10 mouse cellular contexts compared by ENCODE assay signal in genomic region chr13:54412236-54412635, GRCm38 (mm10). TPM values are rescaled to one million over a fixed set of nuclear protein-coding genes. Genes with fewer than 3 reads are reported as not detected.
DNase-seq lines count a peak whose midpoint lies in the region; ATAC-seq and TF ChIP-seq lines count a peak whose summit lies in the region.
"Had no signal": no experiment of that assay in that cellular context is flagged by ENCODE, and none has a peak within 500 bp of the region (broad histone marks: within the 10 kb centered on the region; RNA-seq: fewer than 3 reads in every experiment).

No protein-coding gene starts in this region.

- no peak overlapping the region for H3K9ac ChIP-seq in forebrain, embryonic 12.5 days
- no peak overlapping the region for H3K9ac ChIP-seq in lung, postnatal 0 days (replicated peaks; ENCODE audit: low read depth)
- H3K9ac ChIP-seq in hindbrain, postnatal 0 days (replicated peaks; ENCODE audit: low read length): no peak overlapping the region

- no peak for TF ChIP-seq POLR2A in thymus, adult 2 months (IDR thresholded peaks at IDR 0.05; ENCODE audit: control insufficient read depth, extremely low read depth, insufficient read depth, low read length, poor library complexity)

- no peak overlapping the region for H3K4me2 ChIP-seq in forebrain, embryonic 12.5 days
- no peak overlapping the region for H3K4me2 ChIP-seq in lung, postnatal 0 days (replicated peaks; ENCODE audit: low read depth, low read length)
- H3K4me2 ChIP-seq in hindbrain, postnatal 0 days (ENCODE audit: low read depth, low read length): no peak overlapping the region

- H3K9me3 ChIP-seq in forebrain, embryonic 12.5 days: no peaks in the 10 kb centered on the region
- no peaks in the 10 kb centered on the region for H3K9me3 ChIP-seq in forebrain, embryonic 10.5 days
- H3K9me3 ChIP-seq in lung, postnatal 0 days (ENCODE audit: low read length): no peaks in the 10 kb centered on the region
- H3K9me3 ChIP-seq in hindbrain, postnatal 0 days (ENCODE audit: low read length): no peaks in the 10 kb centered on the region

- H3K4me3 ChIP-seq in forebrain, embryonic 12.5 days (replicated peaks): no peak overlapping the region
- H3K4me3 ChIP-seq in forebrain, embryonic 10.5 days: no peak overlapping the region
- no peak overlapping the region for H3K4me3 ChIP-seq in lung, postnatal 0 days (ENCODE audit: low read depth, low read length)
- no peak overlapping the region for H3K4me3 ChIP-seq in hindbrain, postnatal 0 days (ENCODE audit: low read length)
- no peak overlapping the region for H3K4me3 ChIP-seq in thymus, adult 2 months (ENCODE audit: control insufficient read depth, insufficient read depth, low read length)

- no peaks in the 10 kb centered on the region for H3K27me3 ChIP-seq in forebrain, embryonic 12.5 days
- no peaks in the 10 kb centered on the region for H3K27me3 ChIP-seq in forebrain, embryonic 10.5 days (ENCODE audit: poor library complexity, severe bottlenecking)
- H3K27me3 ChIP-seq in lung, postnatal 0 days (replicated peaks; ENCODE audit: insufficient read depth, low read length): no peaks in the 10 kb centered on the region
- no peaks in the 10 kb centered on the region for H3K27me3 ChIP-seq in hindbrain, postnatal 0 days (ENCODE audit: insufficient read depth, low read length)
- no peaks in the 10 kb centered on the region for H3K27me3 ChIP-seq in thymus, adult 2 months (ENCODE audit: control insufficient read depth, insufficient read depth, low read length)

- TF ChIP-seq CTCF in lung, postnatal 0 days (IDR thresholded peaks at IDR 0.05): no peak
- no peak for TF ChIP-seq CTCF in hindbrain, postnatal 0 days (IDR thresholded peaks at IDR 0.05; ENCODE audit: low read depth)
- TF ChIP-seq CTCF in thymus, adult 2 months (IDR thresholded peaks at IDR 0.05; ENCODE audit: borderline replicate concordance, control insufficient read depth, extremely low read depth, insufficient read depth, low read length, poor library complexity): no peak

- peak; percentile 75; the same call in 1 of the 2 replicates for ATAC-seq in forebrain, embryonic 12.5 days (ENCODE audit: low FRiP score)
- ATAC-seq in lung, postnatal 0 days: no peak
- peak; percentile 64 for ATAC-seq in hindbrain, postnatal 0 days

- H3K36me3 ChIP-seq in forebrain, embryonic 12.5 days (replicated peaks): no peaks in the 10 kb centered on the region
- no peaks in the 10 kb centered on the region for H3K36me3 ChIP-seq in forebrain, embryonic 10.5 days (replicated peaks)
- H3K36me3 ChIP-seq in lung, postnatal 0 days (ENCODE audit: insufficient read depth, low read length): no peaks in the 10 kb centered on the region
- no peaks in the 10 kb centered on the region for H3K36me3 ChIP-seq in hindbrain, postnatal 0 days (ENCODE audit: insufficient read depth, low read length)
- no peaks in the 10 kb centered on the region for H3K36me3 ChIP-seq in thymus, adult 2 months (ENCODE audit: control insufficient read depth, insufficient read depth, low read length)
- H3K36me3 ChIP-seq: G1E had no signal

- no peak for DNase-seq in forebrain, embryonic 10.5 days (ENCODE audit: extremely low spot score, low spot score)
- peak; percentile 21 for DNase-seq in lung, postnatal 36 days
- DNase-seq in lung, postnatal 0 days (ENCODE audit: low spot score): no peak
- DNase-seq in embryo, embryonic 11 days: peak; percentile 27
- DNase-seq in hindbrain, postnatal 0 days (ENCODE audit: low spot score): peak; percentile 50
- DNase-seq in thymus, adult 2 months: no peak
- DNase-seq in urinary bladder, postnatal 10 days (ENCODE audit: low spot score): no peak
- DNase-seq: cerebellum, adult 8-10 months had no signal

- WGBS in forebrain, embryonic 12.5 days: 22% methylated on average over 7 of the region's 7 CpGs
- WGBS in forebrain, embryonic 10.5 days: 43% methylated on average over 7 of the region's 7 CpGs
- WGBS in lung, postnatal 0 days: 20% methylated on average over 7 of the region's 7 CpGs
- WGBS in hindbrain, postnatal 0 days: 6% methylated on average over 7 of the region's 7 CpGs
- 15% methylated on average over 7 of the region's 7 CpGs for WGBS in thymus, adult 2 months

- peak overlapping the region; percentile 65; the same call in 1 of the 2 replicates for H3K27ac ChIP-seq in forebrain, embryonic 12.5 days
- no peak overlapping the region for H3K27ac ChIP-seq in forebrain, embryonic 10.5 days
- no peak overlapping the region for H3K27ac ChIP-seq in lung, postnatal 0 days (ENCODE audit: low read length)
- 0 out of 2 replicates have a peak overlapping the region, but pooled peaks have one; percentile 26 for H3K27ac ChIP-seq in hindbrain, postnatal 0 days
- no peak overlapping the region for H3K27ac ChIP-seq in thymus, adult 2 months (ENCODE audit: control insufficient read depth, insufficient read depth, low read length)

- peaks cover 15% of the 10 kb centered on the region for H3K4me1 ChIP-seq in forebrain, embryonic 12.5 days
- H3K4me1 ChIP-seq in forebrain, embryonic 10.5 days: peaks cover 15% of the 10 kb centered on the region
- no peaks in the 10 kb centered on the region for H3K4me1 ChIP-seq in lung, postnatal 0 days (ENCODE audit: insufficient read depth, low read depth, low read length)
- 0 out of 2 replicates have a peak, but pooled peaks cover 7% of the 10 kb centered on the region for H3K4me1 ChIP-seq in hindbrain, postnatal 0 days (ENCODE audit: insufficient read depth, low read length)
- H3K4me1 ChIP-seq in thymus, adult 2 months (replicated peaks; ENCODE audit: control insufficient read depth, insufficient read depth, low read length): no peaks in the 10 kb centered on the region

- TF ChIP-seq EP300 in lung, postnatal 0 days (IDR thresholded peaks at IDR 0.05): no peak

RNA-seq across cellular contexts. Expression of gene Cplx2, which starts 41.1 kb away (rescaled TPM):
- 14.9 and 15.5 TPM in 2 replicates for polyA plus RNA-seq in forebrain, embryonic 12.5 days (2016; fragmentation: Nextera tagmentation; extraction: Ambion mirVana)
- 5.5 TPM in 2 replicates for polyA plus RNA-seq in forebrain, embryonic 10.5 days (2016; fragmentation: Nextera tagmentation; extraction: Ambion mirVana)
- polyA plus RNA-seq in lung, postnatal 0 days (2015; fragmentation: Nextera tagmentation; extraction: Ambion mirVana): 3.0 and 3.1 TPM in 2 replicates
- total RNA-seq in hindbrain, postnatal 0 days (2014; rRNA removed): 118 and 120 TPM in 2 replicates
- 46.2 and 47.4 TPM in 2 replicates for polyA plus RNA-seq in hindbrain, postnatal 0 days (2015; fragmentation: Nextera tagmentation; extraction: Ambion mirVana)
- polyA plus RNA-seq in thymus, adult 2 months (2012; rRNA removed): 1.9 TPM in 2 replicates
- total RNA-seq: G1E had no signal
- polyA plus RNA-seq: G1E had no signal

RNA-seq across cellular contexts. Expression of gene Thoc3, which starts 56.4 kb away (rescaled TPM):
- polyA plus RNA-seq in forebrain, embryonic 12.5 days (2016; fragmentation: Nextera tagmentation; extraction: Ambion mirVana): 125 and 134 TPM in 2 replicates
- polyA plus RNA-seq in forebrain, embryonic 10.5 days (2016; fragmentation: Nextera tagmentation; extraction: Ambion mirVana): 189 and 193 TPM in 2 replicates
- polyA plus RNA-seq in lung, postnatal 0 days (2015; fragmentation: Nextera tagmentation; extraction: Ambion mirVana): 56.5 and 60.8 TPM in 2 replicates
- total RNA-seq in hindbrain, postnatal 0 days (2014; rRNA removed): 67.2 and 120 TPM in 2 replicates
- 107 and 108 TPM in 2 replicates for polyA plus RNA-seq in hindbrain, postnatal 0 days (2015; fragmentation: Nextera tagmentation; extraction: Ambion mirVana)
- 51.1 and 69.3 TPM in 2 replicates for polyA plus RNA-seq in thymus, adult 2 months (2012; rRNA removed)

Comparison
In these comparisons a context has a peak if more than half of its experiments do, and no peak if none do; other contexts are left out.
1. H3K27ac ChIP-seq: peak in forebrain, embryonic 12.5 days (single experiment) and hindbrain, postnatal 0 days (single experiment); none in forebrain, embryonic 10.5 days (single experiment), lung, postnatal 0 days (single experiment) and thymus, adult 2 months (single experiment).
2. DNase-seq: peak in lung, postnatal 36 days (single experiment), embryo, embryonic 11 days (single experiment) and hindbrain, postnatal 0 days (single experiment); none in forebrain, embryonic 10.5 days (single experiment), lung, postnatal 0 days (single experiment), thymus, adult 2 months (single experiment) and urinary bladder, postnatal 10 days (single experiment).